Mouse (Mus musculus) testis, postnatal 10 days (tissue): Measurements from ENCODE around the gene Carhsp1.

Experiments
- DNase-seq: peaks from one replicate; pipeline ENCODE4 v3.0.0; 2021; ENCODE audit warnings: low spot score

Carhsp1 gene

DNA sequence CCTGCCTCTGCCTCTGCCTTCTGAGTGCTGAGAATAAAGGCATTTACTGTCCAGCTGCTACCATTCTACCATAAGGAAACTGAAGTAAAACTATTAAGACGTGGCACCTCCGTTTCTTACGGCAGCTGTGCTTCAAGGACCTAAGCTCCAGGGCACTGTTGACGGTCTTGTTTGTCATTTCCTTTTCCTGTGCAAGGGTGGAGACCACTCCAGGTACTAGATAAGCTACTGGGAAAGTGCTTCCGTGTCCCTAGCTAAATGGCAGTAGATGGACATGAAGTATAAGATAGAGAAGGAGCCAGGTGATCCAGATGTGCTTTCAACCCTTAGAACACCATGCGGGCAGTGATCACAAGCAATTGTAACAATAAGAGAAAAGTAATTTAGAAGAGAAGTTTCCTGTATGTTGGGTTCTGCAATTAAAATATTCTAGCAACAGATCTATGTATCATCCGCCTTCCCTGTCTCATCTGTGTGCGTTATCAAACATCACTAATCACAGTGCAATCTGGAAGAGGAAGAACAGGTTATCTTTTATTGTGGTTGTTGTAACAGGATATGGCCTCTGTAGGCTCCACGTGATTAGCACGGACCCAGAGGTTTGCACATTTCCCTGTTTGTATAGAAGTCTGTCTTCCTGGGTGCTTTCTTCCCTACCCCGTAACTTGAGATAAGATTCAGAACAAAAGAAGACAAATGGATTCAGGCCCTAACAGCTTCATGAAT lies 32.3 kb downstream of the Carhsp1 start:
- DNase-seq = no peak

DNA sequence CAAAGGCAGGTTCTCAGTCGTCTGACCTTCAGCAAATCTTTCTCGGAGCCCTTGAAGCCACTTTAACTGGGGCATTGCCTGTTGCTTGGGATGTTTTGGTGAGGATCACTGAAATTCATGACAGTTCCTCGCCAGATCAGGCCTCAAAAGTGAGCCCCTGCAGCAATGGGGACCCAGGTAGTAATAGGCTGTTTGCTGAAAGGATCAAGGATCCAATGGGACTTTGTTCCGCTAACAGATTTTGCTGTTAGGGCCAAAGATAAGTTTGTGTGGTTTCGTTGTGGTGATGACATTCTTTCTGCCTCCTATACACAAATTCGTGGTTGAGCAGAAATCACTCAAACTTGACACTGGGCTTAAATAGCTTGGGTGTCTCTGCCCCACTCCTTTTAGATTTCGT lies 33.8 kb downstream of the Carhsp1 start:
- DNase-seq = no peak

DNA sequence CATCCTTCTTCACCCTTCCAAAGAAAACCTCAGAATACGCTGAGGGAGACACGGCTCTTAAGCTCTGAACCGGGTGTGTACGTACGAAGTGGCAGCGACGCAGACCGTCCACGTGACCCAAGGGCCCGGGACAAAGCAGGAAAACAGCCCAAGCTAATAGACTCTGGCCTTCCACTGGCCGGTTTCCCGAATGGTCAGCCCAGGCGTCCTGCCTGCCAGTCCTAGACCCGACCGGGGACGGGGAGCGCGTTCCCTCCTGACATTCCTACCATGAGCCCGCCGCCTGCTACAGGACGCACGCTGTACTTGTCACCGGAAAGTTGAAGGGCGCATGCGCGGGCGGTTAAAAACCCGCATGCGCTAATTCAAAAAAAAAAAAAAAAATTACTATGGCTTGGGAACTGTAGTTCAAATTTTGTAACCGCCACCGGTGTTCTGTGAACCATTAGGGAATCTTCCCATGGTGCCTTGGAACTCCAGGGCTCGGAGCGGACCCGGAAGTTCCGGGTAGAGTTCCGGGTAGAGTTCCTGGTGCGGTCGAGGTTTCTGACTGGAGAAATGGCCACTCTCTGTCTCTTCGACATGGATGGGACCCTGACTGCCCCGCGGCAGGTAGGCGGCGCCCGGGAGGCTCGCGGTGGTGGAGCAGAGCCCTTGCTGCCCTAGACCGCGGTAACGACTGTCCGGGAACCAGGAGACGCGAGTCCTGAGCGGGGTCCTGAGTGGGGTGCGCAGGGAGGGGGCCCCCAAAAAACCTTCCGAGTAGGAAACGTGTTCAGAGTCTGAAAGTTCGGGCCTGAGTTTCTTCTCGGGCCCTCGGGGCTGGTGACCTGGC lies 34.5 kb downstream of the Carhsp1 start, which contains the start of the genes Pmm2 and Tmem186:
TSS of gene Pmm2 (plus strand) at position 458 of the 835 bp plus-strand sequence.
TSS of gene Tmem186 (minus strand) at position 496 of the 835 bp plus-strand sequence.
- DNase-seq = peak; percentile 88

DNA sequence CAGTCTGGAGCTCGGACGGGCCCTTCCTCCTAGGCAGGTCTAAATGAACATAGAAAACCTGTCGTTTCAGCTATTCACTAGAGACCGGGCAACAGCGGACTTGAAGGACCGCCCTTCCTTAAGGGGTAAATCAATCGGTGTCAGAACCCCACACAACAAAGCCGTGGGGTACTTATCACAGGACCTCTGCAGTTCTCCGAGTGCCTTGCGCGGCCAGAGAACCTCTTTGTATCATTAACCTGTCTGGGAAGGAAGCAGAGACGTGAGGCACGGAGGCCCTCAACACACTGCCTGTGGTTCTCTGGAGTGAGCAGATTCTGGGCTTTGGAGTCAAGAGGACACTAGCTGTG lies 35.1 kb downstream of the Carhsp1 start:
- no peak for DNase-seq

DNA sequence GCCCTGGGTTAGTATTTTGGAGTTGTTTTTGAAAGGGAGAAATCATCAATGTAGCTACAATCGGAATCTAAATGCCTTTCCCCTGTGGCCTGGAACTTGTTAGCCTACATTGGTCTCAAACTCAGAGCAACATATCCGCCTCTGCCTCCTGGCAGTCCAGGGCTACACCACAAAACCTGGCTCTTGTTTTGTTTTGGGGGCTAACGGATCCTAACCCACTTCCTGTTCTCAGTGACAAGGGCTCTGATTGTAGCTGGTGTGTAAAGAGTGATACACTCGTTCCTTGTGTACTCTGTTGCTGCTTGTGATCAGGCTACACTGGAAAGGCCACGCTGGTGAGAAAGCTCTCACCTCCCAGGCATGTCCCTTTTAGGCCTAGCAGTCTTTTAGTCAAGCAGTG lies 40.5 kb downstream of the Carhsp1 start:
- DNase-seq = no peak

DNA sequence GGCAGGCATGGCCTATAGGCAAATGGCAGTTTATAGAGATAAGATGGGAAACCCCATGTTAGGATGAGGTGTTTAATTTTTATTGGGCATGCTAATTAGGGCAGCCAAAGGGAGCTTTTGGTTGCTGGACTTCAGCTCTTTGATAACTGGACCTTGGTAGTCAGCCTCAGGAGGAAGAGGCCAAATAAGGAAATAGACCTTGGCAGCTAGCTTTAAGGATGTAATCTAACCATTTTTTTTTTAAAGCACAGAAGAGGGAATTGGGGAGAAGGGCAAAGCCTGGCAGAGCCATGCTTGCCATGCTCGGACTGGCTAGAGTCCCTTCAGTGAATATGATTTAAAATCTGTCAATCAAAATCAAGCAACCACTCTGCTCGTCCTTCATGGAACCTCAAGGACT lies 41.5 kb downstream of the Carhsp1 start:
- no peak for DNase-seq

DNA sequence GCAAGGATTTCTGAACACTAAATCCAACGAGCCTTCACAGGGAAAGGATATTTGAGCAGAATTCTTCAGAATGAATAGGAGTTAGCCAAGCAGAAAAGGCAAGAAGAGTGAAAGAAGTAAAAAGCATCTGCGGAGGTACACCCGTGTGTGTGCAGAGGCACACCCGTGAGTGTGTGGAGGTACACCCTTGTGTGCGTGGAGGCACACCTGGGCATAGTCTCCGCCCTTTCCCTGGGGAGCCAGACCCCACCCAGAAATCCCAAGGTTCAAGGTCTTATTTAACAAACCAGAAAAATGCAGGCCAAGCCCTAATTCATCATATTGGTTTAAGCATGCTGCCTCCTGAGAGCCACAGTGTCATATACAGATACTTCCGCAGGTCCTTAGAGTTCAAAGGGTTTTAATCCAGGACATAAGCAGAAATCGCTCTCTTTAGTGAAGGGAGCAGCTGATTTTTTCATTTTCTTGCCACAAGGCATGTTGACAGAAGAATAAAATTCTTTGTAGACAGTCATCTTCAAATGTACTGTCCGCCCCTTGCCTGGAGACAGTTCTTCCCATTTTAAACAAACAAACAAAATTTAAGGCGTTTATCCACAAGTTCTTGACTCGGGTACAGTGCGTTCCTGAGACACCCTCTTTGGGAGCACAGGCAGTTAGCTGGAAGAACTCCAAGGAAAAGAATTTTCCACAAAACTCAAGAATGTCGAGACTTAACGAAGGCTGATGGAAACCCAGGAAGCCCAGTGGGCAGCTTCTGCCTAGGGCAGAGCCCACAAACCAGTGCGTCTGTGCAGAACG lies 51.4 kb downstream of the Carhsp1 start:
- no peak for DNase-seq

DNA sequence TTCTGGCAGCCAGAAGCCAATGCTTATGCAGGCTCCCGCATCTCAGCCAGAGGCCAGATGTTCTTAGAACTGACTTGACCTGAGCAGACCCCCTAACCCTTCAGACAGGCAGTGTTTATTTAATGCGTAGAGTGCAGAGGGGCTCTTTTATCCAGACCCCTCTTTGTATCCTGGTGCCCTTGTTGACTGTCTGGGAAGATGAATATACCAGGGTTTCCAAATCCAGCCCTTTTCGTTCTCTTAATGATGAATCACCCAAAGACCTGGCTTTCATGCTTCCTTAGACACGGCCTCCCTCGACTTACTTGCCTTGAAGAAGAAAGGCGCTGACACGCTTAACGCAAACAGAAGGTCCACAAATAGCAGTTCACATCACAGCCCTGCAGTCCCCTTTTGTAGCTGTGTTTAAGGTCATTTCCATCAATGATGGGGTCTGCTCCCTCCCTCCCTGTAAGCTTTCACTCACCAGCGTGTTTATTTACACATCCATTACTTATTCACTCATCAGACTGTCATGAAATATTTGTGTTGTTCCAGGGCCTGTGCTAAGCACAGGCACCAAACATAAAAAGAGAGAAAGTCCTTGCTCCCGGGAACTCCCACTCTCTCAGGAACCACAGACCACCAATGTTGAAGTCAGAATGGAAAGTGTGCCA lies 52.2 kb downstream of the Carhsp1 start:
- DNase-seq = no peak

DNA sequence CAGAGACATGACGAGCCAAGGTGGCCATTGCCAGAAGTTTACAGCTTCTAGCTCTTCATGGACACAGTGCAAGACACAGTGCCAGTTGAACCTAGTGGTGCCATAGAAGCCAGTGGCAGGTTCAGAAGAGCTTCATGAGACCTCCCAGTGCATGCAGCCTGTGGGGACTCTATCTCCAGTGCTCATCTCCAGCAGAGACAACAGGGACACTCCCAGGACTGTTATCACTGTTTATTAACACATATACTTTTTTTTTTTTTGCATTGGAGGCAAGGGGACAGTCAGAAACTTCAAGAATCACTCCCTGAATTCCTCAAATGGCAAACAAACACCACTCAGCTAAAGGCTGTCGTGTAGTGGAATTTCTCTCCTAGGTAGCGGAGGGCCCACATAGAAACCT lies 58.5 kb downstream of the Carhsp1 start:
- DNase-seq = no peak

DNA sequence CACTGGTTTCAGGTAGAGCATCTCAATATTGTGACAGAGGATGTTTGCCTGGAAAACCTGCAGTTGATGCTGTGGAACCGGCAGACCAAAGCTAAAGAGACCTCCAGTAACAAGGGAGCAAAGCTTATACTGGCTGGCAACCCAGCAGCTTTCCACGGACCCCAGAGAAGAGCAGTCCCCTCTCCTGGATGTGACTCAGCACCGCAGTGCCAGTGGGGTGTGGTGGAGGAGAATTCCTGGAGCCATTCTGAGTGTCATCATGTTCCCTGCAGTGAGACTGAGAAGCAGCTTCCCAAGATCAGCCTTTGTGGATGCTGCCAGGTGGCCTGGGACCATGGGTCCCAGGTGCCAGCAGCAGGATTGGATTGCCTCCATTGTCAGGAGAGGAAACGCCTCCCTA lies 58.9 kb downstream of the Carhsp1 start:
- no peak for DNase-seq

DNA sequence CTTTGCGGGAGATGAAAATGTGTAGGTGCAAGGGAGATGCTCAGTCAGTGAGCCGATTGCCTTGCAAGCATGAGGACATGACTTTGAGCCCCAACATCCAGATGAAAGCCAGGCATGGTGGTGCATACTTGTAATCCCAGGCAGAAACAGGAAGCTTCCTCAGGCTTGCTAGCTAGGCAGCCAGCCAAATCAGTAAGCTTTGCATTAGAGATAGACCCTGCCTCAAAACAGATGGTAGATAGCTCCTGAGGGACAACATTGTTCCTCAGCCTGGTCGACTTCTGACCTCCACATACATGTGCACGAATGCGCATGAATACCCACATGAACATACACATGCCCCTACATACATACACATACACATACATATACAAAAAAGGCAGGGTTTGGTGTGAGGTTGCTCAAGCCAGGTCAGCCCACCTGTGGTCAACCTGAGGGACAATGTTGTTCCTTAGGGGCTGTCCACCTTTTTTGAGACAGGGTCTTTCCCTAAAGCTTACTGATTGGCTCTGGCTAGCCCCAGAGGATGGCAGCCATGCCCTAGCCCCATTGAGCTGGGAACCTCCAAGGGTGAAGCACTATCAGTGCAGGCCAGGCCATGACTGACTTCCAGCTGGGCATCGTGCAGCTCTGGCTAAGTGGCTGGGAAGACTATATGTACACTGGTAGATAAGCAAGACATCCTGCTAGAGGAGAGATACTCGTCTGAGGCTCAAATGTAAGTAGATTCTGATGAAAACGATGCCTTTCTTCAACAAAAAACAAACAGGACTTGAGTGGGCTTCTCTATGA lies 59.5 kb downstream of the Carhsp1 start:
- no peak for DNase-seq

DNA sequence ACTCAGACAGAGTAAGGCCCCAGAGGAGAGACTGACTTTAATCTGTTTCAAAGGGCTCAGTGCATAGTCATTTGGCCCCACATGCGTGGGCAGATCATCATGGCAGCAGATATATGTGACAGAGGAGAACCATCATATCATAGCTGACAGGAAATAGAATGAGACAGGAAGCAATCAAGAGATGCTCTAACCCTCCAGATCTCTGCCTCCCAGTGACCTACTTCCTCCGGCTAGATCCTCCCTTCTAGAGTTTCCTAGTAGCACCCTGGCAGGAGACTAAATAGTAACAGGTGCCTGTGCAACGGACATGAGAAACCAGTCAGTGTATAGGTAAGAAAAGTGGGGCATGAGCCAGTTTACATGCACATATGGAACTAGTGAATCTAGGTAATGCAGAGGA lies 61.6 kb downstream of the Carhsp1 start:
- no peak for DNase-seq
